Mouse (Mus musculus) myocyte (in vitro differentiated cells): ENCODE results near the gene Sh2d5.

Experiments used
- CEBPB ChIP-seq: IDR thresholded peaks from 2 replicates; pipeline ENCODE4 v1.6.1; 2011; ENCODE audit warnings: mild to moderate bottlenecking, moderate library complexity; ENCODE audit not compliant: poor library complexity, insufficient read depth, severe bottlenecking
- E2F4 ChIP-seq: IDR thresholded peaks from one replicate; pipeline ENCODE4 v1.6.1; 2011; ENCODE audit warnings: mild to moderate bottlenecking, control low read depth, moderate library complexity; ENCODE audit not compliant: insufficient read depth
- MAX ChIP-seq: IDR thresholded peaks from one replicate; pipeline ENCODE4 v1.6.1; 2011; ENCODE audit warnings: low read depth, mild to moderate bottlenecking, control low read depth
- MYOD1 ChIP-seq, 3 experiments: IDR thresholded peaks; one replicate each; pipeline ENCODE4 v1.6.1; 2011; ENCODE audit warnings: control low read depth in 2 of 3, low read depth in 2 of 3, mild to moderate bottlenecking in 2 of 3, moderate library complexity in 1 of 3; ENCODE audit not compliant: insufficient read length in 2 of 3, control insufficient read depth in 1 of 3
- MYOG ChIP-seq, 3 experiments: IDR thresholded peaks; one replicate each; pipeline ENCODE4 v1.6.1; 2011; ENCODE audit warnings: control low read depth in 2 of 3, low read depth in 2 of 3, mild to moderate bottlenecking in 2 of 3; ENCODE audit not compliant: insufficient read length in 2 of 3, control insufficient read depth in 1 of 3, insufficient read depth in 1 of 3
- POLR2A ChIP-seq: IDR thresholded peaks from one replicate; pipeline ENCODE4 v1.6.1; 2011; ENCODE audit warnings: low read depth, mild to moderate bottlenecking, control low read depth, moderate library complexity; ENCODE audit not compliant: insufficient read length
- POLR2AphosphoS2 ChIP-seq: IDR thresholded peaks from one replicate; pipeline ENCODE4 v1.6.1; 2011; ENCODE audit warnings: low read depth, control low read depth; ENCODE audit not compliant: insufficient read length
- REST ChIP-seq: IDR thresholded peaks from one replicate; pipeline ENCODE4 v1.6.1; 2011; ENCODE audit warnings: mild to moderate bottlenecking, control low read depth, moderate library complexity; ENCODE audit not compliant: insufficient read depth, insufficient read length
- SRF ChIP-seq: IDR thresholded peaks from one replicate; pipeline ENCODE4 v1.6.1; 2011; ENCODE audit warnings: low read depth; ENCODE audit not compliant: control insufficient read depth, insufficient read length
- TCF12 ChIP-seq: IDR thresholded peaks from one replicate; pipeline ENCODE4 v1.6.1; 2011; ENCODE audit warnings: mild to moderate bottlenecking, control low read depth; ENCODE audit not compliant: poor library complexity, insufficient read depth, severe bottlenecking
- TCF3 ChIP-seq: IDR thresholded peaks from one replicate; pipeline ENCODE4 v1.6.1; 2011; ENCODE audit warnings: low read depth, control low read depth; ENCODE audit not compliant: insufficient read length
- USF1 ChIP-seq: IDR thresholded peaks from one replicate; pipeline ENCODE4 v1.6.1; 2011; ENCODE audit warnings: low read depth, mild to moderate bottlenecking, control low read depth, moderate library complexity

GRCm38 (mm10) chr4:138213861-138214260 is 36.3 kb upstream of the Sh2d5 start:
- no peak for TF ChIP-seq POLR2A
- TF ChIP-seq MAX, result no peak
- TF ChIP-seq E2F4, result no peak
- TF ChIP-seq CEBPB, result 0 out of 2 replicates have a peak, but pooled peaks have one; percentile 21
- peak in 1 of 3 experiments; percentile 27 for TF ChIP-seq MYOG (IDR thresholded peaks at IDR 0.05; ENCODE audit: control insufficient read depth in 1 of 3, insufficient read depth in 1 of 3, insufficient read length in 2 of 3, low read depth in 2 of 3)
- no peak for TF ChIP-seq TCF12
- no peak for TF ChIP-seq USF1
- TF ChIP-seq TCF3, result no peak
- TF ChIP-seq POLR2AphosphoS2, result peak; percentile 29
- TF ChIP-seq MYOD1 (IDR thresholded peaks at IDR 0.05; ENCODE audit: control insufficient read depth in 1 of 3, insufficient read length in 2 of 3, low read depth in 2 of 3), result no peak
- no peak for TF ChIP-seq REST
- TF ChIP-seq SRF, result no peak
